Mouse (Mus musculus) 3T3-L1 (cell line): ENCODE results near the gene Atg2b.

ENCODE experiments used
- DNase-seq: peaks from one replicate; pipeline ENCODE4 v3.0.0-alpha.2; 2015; ENCODE audit warnings: low read depth, low spot score

Gene Atg2b

DNA sequence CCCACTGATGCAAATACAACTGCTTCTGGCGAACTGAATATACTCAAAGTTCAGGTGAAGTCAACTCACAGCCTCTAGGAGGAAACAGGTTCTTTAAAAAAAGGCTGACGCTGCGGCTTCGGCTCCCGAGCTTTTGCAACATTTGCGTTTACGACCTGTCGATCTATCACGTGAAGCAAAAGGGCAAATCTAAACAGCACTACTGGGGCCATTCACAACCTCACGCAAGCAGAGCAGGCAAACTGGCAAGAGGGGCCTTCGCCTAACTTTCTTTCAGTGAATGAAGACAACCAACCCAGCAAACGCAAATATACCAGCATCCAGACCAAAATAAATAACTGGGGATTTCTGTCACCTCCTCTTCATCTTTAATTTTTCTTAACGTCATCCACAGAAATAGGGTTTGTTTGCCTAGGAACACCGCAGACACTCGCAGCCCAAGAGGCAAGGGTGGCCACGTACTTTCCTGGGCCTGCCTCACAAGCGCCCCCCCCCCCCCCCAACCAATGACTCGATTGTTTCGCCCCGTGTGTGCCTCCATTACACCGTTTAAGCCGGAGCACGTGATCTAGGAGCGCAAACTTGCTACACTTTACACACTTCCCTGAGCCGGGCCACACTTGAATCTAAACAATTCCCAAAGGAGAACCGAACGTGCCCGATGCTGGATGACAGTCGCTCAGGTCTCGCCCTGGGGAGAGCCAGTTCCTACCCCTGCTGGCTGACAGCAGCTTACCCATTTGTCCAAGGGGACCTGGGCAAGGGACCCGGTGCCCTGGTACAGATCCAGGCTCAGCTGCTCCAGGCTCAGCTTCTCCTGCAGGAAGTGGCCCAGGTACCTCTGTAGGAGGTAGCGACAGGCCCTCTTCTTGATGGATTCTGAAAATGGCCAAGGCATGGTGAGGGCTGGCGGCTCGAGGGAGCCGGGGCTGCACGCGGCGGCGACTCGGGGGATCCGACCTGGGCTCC lies 794 bp downstream of the Atg2b start, which contains the start of gene Gskip:
TSS of gene Gskip (plus strand) at position 897 of the 969 bp plus-strand sequence.
- DNase-seq, result peak; percentile 68

DNA sequence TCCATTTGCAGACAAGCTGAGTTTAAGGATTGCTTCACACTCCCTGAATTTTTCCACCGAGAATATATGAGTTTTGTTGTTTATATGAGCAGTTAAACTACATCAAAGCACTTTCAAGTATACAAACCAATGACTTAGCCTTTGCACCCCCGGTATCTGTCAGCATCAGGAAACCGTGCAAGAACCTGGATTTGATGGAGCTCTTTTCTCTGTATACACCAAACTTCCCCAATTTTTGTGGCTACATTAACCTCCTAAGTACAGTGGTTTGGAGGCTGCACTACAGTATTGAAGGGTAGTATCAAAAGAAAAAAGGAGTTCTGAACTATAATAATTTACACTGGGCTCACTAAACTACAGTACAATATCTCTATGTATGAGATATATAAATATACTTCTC lies 6.2 kb downstream of the Atg2b start:
- no peak for DNase-seq

DNA sequence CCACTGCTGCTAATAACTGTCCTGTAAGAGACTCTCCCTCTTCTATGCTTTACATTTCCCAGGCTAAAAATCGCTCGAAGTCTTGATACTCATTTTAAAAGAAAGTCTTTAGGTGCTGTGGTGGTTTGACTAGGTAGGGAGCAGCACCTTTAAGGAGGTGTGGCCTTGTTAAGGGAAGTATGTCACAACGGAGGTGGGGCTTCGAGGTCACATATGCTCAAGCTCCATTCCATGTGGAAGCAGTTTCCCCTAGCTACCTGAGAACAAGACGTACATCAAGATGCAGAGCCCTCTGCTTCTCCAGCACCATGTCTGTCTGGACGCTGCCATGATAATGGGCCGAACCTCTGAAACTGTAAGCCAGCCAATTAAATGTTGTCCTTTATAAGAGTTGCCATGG lies 6.8 kb downstream of the Atg2b start:
- DNase-seq, result no peak

DNA sequence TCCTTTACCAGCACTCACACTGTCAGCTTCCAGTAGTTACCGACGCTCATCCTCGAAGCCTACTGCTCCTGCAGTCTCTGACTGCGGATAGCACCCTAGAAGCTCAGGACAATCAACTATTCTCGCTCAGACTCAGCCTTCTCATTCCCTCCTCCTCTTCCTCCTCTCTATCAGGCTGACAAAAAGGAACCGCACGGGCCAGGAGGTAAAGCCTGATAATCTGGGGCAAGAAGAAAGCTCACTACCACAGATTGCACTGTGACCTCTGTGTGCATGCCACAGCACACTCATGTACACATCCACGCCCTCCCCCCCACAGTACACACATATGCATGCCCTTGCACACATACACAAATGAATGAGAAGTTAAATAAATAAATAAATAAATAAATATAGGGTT lies 8.7 kb downstream of the Atg2b start:
- no peak for DNase-seq

DNA sequence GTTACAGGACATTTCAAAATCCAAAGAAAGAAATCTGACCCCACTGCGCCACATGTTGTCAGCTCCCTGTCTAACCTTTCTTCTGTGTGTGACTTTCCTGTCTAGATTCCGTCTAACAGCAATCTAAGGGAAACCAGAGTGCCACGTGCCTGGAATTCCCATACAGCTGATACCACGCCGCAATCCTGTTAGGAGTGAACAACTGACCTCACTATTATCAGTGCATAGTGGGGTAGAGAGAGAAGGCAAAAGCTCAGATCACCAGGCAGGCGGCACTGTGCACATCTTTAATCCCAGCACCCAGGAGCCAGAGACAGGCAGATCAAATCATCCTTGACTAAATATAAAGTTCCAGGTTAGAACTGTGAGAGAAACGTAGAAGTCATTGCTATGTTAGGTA lies 29.2 kb downstream of the Atg2b start:
- DNase-seq, result no peak

DNA sequence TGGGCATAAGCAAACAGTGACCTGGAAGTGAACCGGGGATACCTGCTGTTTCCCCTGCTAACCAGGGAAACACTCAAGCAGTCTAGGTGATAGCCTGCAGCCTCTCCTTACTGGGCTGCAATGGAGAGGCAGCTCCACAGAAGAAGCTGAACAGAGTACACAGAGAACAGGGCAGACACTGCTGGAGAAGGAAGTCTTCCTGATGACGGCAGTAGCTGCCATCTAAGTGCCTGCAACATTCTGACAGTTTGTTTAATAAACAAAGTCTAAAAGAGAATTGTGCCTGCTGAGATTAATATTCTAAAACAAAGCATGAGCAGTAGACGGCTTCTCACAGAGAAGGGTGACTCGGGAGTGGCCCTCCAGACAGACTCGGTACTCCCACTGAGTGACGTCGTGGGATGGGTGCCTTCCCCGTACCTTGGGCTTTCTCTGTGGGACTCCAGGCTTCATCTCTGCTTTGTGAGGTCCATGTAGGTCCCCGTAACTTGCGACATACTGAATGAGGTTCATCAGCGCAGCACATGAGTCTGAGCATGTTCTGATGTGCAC lies 42.2 kb downstream of the Atg2b start:
- no peak for DNase-seq

DNA sequence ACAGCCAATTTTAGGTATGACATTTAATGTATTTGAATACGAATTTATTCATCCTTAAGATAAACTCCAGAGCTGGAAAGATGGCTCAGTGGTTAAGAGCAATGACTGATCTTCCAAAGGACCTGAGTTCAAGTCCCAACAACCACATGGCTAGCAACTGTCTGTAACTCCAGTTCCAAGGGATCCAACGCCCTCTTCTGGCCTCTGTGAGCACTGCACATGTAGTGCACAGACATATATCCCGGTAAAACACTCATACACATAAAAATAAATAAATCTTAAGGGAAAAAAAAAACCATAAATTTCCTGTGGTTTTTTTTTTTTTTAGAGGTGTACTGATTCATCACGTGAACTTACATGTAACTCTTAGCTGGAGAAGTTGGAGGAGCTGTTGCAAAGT lies 47.5 kb downstream of the Atg2b start:
- DNase-seq, result peak; percentile 10

DNA sequence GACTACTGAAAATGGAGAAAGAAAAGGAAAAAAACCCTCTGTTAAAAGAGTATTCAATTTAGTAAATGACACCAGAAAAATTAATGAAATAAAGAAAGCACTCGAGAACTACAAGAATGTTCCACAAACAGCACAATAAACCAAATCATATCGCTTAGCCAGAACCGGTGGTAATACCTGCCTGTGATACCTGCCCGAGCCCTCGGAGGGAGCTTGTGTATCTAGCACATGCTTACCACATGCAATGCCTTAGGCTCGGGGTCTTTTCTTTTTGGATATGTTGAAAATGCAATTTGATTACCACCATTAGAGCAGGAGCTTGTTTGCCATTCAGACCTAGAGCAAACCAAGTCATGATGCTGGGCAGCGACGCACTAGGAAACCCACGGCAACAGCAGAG lies 48.5 kb downstream of the Atg2b start:
- DNase-seq, result no peak

DNA sequence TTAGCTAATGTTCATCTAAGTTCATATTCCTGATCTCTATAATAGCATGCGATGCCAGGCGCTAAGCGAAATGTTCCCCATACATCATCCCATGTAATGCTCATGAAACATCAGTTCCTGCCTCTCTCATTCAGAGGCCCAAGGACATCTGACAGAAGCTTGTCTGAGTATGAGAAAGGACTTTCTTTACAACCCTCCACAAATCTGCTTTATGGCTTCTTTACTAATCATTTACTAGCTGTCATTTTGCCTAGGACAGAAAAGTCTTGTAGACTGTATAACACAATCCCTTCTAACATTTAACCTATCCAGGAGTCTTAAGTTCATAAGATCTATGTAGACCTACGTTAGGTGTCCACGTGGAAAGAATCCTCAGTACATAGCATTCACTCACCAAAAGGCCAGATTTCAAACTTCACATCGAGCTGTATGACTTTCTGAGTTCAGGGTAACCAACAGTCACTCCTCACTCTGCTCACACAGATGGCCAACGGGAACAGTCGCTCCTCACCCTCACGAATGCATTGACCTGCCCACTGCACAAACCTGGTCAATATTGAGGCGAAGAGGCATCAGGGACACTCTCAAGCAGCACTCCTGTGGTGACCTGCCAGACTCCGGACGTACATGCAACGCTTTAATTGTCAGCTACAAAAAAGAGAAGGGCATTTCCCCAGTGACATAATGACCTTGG lies 50.5 kb downstream of the Atg2b start:
- no peak for DNase-seq

DNA sequence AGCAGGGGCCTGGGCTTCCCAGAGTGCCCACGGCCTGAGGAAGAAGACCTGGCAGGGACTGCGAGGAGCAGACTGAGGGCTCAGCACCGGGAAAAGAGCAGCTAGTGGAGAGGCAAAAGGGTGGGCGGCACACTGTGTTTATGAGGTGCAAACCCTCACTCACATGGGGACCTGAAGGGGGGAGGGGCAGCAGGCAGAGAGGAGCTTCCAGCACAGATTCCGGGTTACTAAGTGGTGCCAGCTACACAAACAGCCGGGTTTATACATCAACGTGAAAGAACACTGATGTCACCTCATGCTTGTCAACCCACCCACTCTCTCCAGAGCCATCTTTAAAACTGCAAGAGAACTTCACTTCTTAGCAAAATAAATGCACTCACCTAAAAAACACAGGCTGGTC lies 59.2 kb downstream of the Atg2b start:
- no peak for DNase-seq

DNA sequence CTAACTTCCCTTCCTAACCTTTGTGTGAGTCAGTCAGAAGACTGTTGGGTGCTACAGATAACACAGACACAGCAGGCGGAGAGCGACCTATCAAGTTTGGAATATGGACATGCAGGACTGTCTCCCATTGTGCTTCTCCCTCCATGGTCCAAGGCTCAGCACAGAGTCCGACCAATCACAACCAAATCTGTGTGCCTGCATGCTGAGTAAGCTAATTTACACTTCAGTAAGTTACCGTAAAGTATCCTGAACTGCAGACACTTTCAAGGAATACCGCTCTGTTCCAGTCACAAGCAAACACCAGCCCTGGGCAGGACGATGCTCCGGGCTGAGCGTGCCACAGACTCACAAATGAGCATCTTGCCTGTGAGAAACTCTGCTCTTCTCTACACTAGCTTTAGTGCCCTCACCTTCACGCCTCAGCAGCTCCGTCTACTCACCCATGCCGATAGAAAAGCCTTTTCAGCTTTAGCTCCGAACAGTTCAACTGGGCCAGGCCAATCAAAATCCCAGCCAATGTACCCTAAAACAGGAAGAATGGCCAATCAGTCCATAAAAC lies 62.0 kb downstream of the Atg2b start:
- DNase-seq, result no peak

DNA sequence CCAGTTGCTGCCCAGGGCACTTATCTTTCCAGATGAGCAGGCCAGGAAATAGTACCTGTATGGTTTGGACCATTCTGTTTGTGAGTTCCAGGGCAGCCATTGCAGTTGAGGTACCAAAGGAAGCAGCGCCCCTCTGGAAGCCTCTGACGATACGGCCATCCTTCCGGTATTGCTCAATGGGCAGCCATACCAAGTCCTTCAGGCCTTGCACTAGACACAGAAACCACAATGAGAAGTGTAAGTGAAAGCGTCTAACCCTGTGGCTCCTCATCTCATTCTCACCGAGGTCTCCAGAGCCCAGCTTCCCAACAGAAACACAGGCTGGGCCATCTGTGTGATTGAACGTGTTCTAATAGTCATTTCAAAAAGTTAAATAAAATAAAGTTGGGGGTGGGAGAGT lies 63.0 kb downstream of the Atg2b start:
- no peak for DNase-seq

DNA sequence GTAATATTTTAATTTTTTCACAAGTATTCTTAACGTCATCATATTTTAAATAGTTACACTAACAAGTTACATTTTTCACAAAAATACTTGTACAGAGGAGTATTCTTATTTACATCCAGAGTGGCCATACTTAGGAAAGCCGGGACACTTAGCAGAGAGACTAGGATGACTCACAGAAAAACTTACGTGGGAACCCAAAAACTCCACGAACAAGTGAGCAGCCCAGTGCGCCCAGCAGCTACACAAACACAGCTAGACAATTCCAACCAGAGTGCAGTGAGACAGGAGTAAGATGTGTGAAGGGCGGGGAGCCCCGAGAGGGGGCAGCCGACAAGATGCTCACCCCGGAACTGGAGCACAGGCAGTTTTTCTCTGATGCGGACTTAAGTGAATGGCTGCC lies 71.5 kb downstream of the Atg2b start:
- no peak for DNase-seq

DNA sequence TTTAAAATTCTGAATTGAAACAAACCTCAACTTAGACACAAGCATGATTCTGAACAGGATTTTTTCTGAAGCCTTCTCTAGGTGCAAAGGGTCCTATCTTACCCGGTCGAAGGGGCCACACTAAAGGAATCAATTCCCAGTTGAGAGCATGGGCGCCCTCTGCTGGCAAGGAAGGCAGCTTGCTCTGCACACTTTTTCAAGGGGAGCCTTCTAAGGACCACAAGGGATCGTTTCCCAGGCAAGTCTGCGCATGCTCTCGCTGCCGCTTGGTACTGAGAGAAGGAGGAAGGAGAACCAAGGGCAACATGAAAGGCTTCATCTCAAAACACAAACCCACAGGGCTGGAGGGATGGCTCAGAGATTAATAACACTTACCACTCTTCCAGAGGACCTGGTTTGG lies 73.3 kb downstream of the Atg2b start:
- peak; percentile 61 for DNase-seq

DNA sequence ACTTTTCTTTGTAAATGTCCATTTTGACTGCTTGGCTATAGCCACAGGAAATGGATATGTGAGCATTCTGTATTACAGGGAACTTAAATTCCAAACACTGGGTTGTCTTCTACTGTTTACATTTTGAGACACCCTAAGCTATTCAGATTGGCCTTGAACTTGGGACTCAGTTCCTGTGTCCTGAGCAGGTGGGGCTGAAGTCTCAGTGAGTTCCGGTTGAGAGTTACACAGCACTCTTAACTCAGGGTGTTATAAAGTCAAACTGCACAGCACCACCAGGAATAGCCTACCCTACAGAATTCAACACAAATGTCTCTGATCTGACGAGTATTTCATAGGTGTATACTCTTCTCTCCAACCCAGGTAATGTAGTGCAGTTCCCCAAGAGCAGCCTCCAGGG lies 74.0 kb downstream of the Atg2b start:
- DNase-seq, result no peak

DNA sequence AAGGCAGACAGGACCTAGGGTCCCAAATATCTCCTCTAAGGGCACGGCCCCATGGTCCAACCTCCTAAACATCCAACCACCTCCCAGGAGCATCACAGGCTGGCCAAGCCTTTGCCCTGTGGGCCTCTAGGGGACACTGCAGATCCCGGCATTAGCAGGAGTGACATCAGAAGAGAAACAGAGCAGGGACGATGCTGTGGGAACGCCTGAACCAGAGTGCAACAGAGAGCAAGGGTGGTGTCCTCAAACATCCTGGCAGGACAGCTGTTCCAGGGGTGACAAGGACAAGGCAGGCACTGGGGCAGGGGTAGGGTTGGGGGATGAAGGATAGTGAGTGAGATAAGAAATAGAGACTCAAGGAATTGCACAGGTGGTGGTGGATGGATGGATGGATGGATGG lies 78.1 kb downstream of the Atg2b start:
- no peak for DNase-seq

DNA sequence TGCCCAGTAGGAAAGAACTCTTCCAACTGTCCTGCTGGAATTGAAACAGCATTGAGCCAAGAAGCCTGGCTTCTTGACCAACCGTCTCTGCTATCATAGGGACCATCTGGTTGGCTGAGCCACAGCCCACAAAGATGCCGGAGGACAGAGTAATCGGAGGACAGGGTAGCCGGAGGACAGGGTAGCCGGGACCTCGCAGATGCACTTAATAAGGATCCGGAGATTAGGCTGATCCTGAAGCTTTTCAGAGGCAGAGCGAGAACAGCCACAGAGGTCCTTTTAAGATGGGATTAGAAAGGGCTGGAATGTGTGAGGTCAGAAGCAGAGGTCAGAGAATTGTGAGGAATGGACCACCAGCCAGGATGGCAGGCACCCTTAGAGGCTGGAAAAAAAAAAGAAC lies 79.8 kb downstream of the Atg2b start:
- DNase-seq, result no peak

DNA sequence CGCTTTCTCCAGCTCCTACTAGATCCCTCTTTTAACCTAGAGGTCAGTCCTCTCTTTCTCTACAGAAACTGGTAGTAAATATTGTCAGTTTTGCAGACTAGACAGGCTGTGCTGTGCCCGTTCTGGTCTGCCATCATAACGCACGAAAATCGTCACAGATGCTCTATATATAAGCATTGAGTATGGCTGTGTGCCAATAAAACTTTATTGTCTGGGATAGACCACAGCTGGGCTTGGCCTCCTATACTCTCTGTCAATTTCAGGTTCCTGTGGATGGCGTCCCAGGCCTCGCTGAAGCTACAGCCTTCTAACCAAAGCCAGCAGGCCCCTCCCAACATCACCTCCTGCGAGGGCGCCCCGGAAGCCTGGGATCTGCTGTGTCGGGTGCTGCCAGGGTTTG lies 81.1 kb downstream of the Atg2b start:
- DNase-seq, result no peak

DNA sequence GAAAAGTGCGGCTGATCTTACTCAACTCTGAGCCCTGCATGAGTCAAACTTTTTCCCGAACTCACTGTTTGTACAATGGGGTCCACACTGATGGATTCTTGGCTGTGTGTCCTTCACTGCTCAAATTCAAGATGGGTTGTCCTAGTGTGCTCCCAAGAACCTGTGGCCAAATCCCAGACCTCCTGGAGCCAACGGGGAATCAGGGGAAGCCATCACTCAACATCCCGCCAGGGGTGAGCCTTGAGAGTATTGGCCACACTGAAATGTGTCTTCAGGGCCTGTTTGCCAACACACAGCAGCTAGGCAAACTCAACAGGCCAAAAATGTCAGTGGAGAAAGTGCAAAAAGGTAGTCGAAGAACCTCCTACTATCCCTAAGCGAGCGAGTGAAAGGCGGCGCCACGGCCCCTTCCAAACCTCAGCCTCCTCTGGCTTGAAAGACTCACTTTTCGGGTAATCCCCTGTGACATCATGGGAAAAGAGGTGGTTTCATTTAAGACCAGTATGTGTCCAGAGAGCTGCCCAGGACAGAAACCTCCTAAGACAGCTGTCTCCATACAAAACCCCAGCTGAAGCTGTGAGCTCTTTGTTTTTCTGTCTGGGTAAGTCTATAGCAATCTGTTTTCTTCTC lies 82.3 kb downstream of the Atg2b start, which contains the start of gene Bdkrb1:
TSS of gene Bdkrb1 (plus strand) at position 505 of the 630 bp plus-strand sequence.
- peak; percentile 50 for DNase-seq

DNA sequence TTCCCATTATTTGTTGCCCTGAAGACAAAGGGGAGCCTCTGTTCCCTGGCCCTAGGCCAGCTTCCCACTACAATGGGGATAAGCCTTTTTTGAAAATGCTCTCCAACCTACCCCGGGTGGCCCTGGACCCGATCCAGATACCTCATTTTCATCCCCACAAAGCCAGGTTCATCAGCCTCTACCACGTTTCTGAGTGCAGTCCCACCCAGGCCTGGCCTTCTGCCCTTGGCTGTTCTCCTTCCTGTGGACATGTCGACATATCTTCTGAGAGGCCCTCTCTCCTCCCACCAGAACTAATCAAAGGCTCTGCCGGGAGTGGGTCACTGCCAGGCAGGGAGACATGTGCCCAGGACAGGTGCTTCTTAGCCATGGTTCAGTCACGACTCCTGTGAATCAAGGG lies 83.4 kb downstream of the Atg2b start:
- no peak for DNase-seq

DNA sequence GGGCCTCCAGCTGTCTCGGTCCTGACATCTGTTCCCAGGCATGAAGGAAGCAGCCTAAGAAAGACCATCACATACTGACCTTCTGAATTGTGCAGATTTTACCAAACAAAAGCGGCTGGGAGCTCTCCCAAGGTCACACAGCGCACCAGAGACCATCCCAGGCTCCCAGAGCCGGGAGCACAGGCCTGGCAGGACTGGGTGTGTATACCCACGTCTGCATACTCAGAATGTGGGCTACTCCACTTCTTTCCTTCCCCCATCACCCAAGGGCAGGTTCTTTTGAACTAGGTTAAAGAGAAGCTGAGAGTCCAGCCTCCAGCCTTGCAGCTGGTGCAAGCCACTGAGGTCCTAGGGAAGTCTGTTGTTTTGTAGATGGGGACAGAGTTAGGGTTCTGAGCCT lies 85.9 kb downstream of the Atg2b start:
- DNase-seq, result no peak

DNA sequence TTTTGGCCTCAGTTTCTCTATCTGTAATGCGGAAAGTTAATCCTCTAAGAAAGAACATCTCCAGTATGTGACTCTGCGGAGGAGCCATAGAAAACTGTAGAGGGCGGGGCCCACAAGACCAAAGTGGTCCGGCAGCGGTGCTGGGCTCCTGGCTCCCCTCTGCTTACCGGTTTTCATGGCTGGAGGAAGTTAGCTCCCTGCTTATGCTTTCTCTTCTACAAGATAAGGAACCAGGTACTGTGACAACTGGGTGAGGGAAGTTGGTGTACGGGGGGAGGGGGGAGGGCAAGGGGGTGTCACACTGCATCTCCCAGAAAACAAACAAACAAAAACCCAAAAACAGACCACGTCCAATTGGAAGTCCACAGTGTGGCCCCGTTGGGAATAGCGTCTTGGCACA lies 86.5 kb downstream of the Atg2b start:
- no peak for DNase-seq
